Mouse (Mus musculus) thymus, adult 2 months (tissue): Measurements from ENCODE around the gene Gal3st4. TPM values are rescaled to one million over a fixed set of nuclear protein-coding genes. Genes with fewer than 3 reads are reported as not detected.
"Not testable (repeated sequence)": the region's sequence is repeated elsewhere in the genome, so short reads cannot be mapped to it uniquely, and the experiment has no call there.

ENCODE experiments used
- DNase-seq: peaks from one replicate; pipeline ENCODE4 v3.0.0; 2021
- H3K27ac ChIP-seq: fragments of 200-500 bp; 2 replicates; pipeline ENCODE4 v1.5.1; 2012; ENCODE audit warnings: low read length, control low read depth; ENCODE audit not compliant: control insufficient read depth, insufficient read depth
- H3K27me3 ChIP-seq: fragments of 200-500 bp; 2 replicates; pipeline ENCODE4 v1.6.1; 2012; ENCODE audit warnings: mild to moderate bottlenecking, low read length, moderate library complexity, mixed read lengths; ENCODE audit not compliant: control insufficient read depth, insufficient read depth
- H3K36me3 ChIP-seq: fragments of 200-500 bp; 2 replicates; pipeline ENCODE4 v1.6.1; 2012; ENCODE audit warnings: mild to moderate bottlenecking, low read length, moderate library complexity; ENCODE audit not compliant: control insufficient read depth, insufficient read depth
- H3K4me1 ChIP-seq: fragments of 200-500 bp; replicated peaks from 2 replicates; pipeline ENCODE4 v1.6.1; 2012; ENCODE audit warnings: low read length; ENCODE audit not compliant: control insufficient read depth, insufficient read depth
- H3K4me3 ChIP-seq: fragments of 200-500 bp; 2 replicates; pipeline ENCODE4 v1.5.1; 2012; ENCODE audit warnings: mild to moderate bottlenecking, low read length, control low read depth, moderate library complexity; ENCODE audit not compliant: control insufficient read depth, insufficient read depth
- CTCF ChIP-seq: fragments of 200-500 bp; IDR thresholded peaks from 2 replicates; pipeline ENCODE4 v1.5.1; 2012; ENCODE audit warnings: mild to moderate bottlenecking, control low read depth, low read length, moderate library complexity, borderline replicate concordance; ENCODE audit not compliant: control insufficient read depth, poor library complexity, insufficient read depth; ENCODE audit errors: extremely low read depth
- POLR2A ChIP-seq: fragments of 200-500 bp; IDR thresholded peaks from 2 replicates; pipeline ENCODE4 v1.6.1; 2012; ENCODE audit warnings: mild to moderate bottlenecking, low read length, control low read depth, moderate library complexity; ENCODE audit not compliant: control insufficient read depth, poor library complexity, insufficient read depth; ENCODE audit errors: extremely low read depth
- WGBS: fragments of 180-500 bp; shearing (Covaris S2); methylation state at CpG from one replicate; pipeline ENCODE4 v1.1.7; 2018; 5-methylcytosine and 5-hydroxymethylcytosine counted together
- polyA plus RNA-seq: library from polyadenylated mRNA; depleted of rRNA; stranded (reverse); fragments of >200 nt; gene quantifications from 2 replicates; pipeline ENCODE4 v1.2.3, GENCODE M21; 2012; rRNA removed

The Gal3st4 gene
- polyA plus RNA-seq, 1 experiment: 1.4 TPM

DNA sequence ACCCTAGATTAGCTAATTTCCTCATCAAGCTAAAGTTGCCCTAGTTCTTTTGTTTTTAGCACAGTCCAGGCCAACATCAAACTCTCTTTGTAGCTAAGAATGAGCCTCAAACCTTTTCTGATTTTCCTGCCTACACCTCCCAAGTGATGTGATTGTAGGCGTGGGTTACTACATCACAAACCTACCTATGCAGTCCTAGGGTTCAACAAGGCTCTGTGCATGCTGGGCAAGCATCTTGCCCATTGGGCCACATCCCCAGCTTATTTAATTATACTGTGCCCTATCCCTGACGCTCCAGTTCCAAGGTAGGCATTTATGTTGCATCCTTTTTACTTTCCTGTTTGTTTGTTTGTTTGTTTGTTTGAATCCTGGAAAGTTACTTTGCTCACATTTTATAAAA, 46.9 kb downstream of the Gal3st4 start, which contains the start of gene Nxpe5:
Gene Nxpe5 (plus strand): TSS at position 199 of the 400 bp plus-strand sequence.
- H3K36me3 ChIP-seq: no peaks in the 10 kb centered on the region
- H3K4me1 ChIP-seq: no peaks in the 10 kb centered on the region
- no peaks in the 10 kb centered on the region for H3K27me3 ChIP-seq
- H3K27ac ChIP-seq: no peak within 1 kb of the TSS
- TF ChIP-seq CTCF: no peak
- TF ChIP-seq POLR2A: no peak
- 34% methylated on average over 2 of the region's 2 CpGs for WGBS
- no peak for DNase-seq
- H3K4me3 ChIP-seq: no peak within 1 kb of the TSS

GRCm38 (mm10) chr5:138223287-138223686, 49.4 kb downstream of the Gal3st4 start:
- H3K4me3 ChIP-seq: no peak overlapping the region
- H3K27me3 ChIP-seq: no peaks in the 10 kb centered on the region
- H3K4me1 ChIP-seq: no peaks in the 10 kb centered on the region

GRCm38 (mm10) chr5:138222111-138222510, 50.5 kb downstream of the Gal3st4 start:
- Histone ChIP-seq H3K27ac (no peak overlapping the region), H3K27me3 (no peaks in the 10 kb centered on the region), H3K36me3 (no peaks in the 10 kb centered on the region), H3K4me3 (no peak overlapping the region), H3K4me1 (no peaks in the 10 kb centered on the region)
- TF ChIP-seq CTCF (peak; percentile 65; the same call in 1 of the 2 replicates), POLR2A (no peak)
- 24% methylated on average over 4 of the region's 4 CpGs for WGBS
- peak; percentile 86 for DNase-seq

More at GRCm38 (mm10) chr5:138223287-138223686, 49.4 kb downstream of the Gal3st4 start:
- TF ChIP-seq CTCF: no peak
- TF ChIP-seq POLR2A: no peak
- Histone ChIP-seq H3K27ac (no peak overlapping the region), H3K36me3 (no peaks in the 10 kb centered on the region)
- WGBS: 37% methylated on average over 3 of the region's 3 CpGs
- no peak for DNase-seq

DNA sequence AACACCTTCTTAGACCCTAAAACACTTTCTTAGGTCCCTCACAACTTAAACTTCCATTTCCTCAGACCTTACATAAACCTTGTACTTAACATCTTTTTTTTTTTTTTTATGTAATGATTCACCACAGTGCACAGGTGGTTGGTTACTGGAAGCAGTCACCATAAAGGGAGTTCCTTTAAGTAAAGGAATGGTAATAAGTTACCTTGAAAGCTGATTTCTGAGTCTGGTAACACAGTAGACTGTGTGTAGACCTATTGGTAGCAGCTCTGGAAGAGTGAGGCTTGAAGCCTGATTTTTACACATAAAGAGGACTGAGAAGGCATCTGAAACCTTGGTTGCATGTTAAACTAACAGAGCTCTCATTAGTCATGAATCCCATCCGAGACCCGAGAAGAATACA, 52.8 kb downstream of the Gal3st4 start:
- H3K27me3 ChIP-seq: no peaks in the 10 kb centered on the region
- no peak for DNase-seq
- H3K27ac ChIP-seq: no peak overlapping the region
- 85% methylated on average over 2 of the region's 2 CpGs for WGBS
- no peaks in the 10 kb centered on the region for H3K36me3 ChIP-seq
- no peak overlapping the region for H3K4me3 ChIP-seq
- H3K4me1 ChIP-seq: no peaks in the 10 kb centered on the region
- TF ChIP-seq CTCF (no peak), POLR2A (no peak)

DNA sequence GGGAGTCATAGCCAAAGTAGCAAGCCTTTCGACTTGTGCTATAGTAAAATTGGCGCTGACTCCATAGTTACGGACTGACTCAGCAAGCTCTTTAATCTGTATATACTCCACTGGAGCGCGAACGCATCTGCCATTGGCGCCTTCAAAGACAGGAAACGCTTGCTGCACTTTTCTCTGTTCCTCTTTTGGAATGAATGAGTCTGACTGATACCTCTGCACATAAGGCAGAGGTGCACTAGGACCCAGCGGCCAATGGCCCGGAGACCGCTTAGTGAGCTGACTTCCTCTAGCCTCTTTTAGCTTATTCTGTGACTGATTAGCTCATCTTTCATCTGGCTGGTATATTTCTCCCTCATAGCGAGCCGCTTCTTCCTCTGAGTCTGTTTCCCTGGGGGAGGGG, 56.0 kb downstream of the Gal3st4 start:
- not testable (repeated sequence) for H3K4me1 ChIP-seq, H3K27me3 ChIP-seq, H3K27ac ChIP-seq, DNase-seq, H3K36me3 ChIP-seq, H3K4me3 ChIP-seq
- WGBS: 97% methylated on average over 13 of the region's 13 CpGs

Other genes starting within 250 kb of the Gal3st4 start
- gene Smok3c, start 219.6 kb downstream of the Gal3st4 start, polyA plus RNA-seq: not detected in 2 replicates
- 5.1 and 5.9 TPM in 2 replicates for gene Zkscan1, start 187.8 kb downstream of the Gal3st4 start, polyA plus RNA-seq
- 11.1 and 13.0 TPM in 2 replicates for gene Zscan21, start 155.9 kb downstream of the Gal3st4 start, polyA plus RNA-seq
- 3.3 and 3.6 TPM in 2 replicates for gene Zfp113, start 117.1 kb downstream of the Gal3st4 start, polyA plus RNA-seq
- gene Cops6, start 111.8 kb downstream of the Gal3st4 start, polyA plus RNA-seq: 78.7 and 92.0 TPM in 2 replicates
- gene Ap4m1, start 100.8 kb downstream of the Gal3st4 start, polyA plus RNA-seq: 42.9 and 44.2 TPM in 2 replicates
- gene Mcm7, start 100.4 kb downstream of the Gal3st4 start, polyA plus RNA-seq: 181 and 227 TPM in 2 replicates
- gene Taf6, start 85.4 kb downstream of the Gal3st4 start, polyA plus RNA-seq: 106 and 108 TPM in 2 replicates
- 8.9 and 9.2 TPM in 2 replicates for gene Cnpy4, start 85.4 kb downstream of the Gal3st4 start, polyA plus RNA-seq
- gene Mblac1, start 78.5 kb downstream of the Gal3st4 start, polyA plus RNA-seq: 6.7 and 7.6 TPM in 2 replicates
- gene Nxpe5, start 46.9 kb downstream of the Gal3st4 start, polyA plus RNA-seq: 0.73 and 0.87 TPM in 2 replicates
- 131 and 162 TPM in 2 replicates for gene Lamtor4, start 17.4 kb downstream of the Gal3st4 start, polyA plus RNA-seq
- gene BC037034, start 8.8 kb downstream of the Gal3st4 start, polyA plus RNA-seq: 142 and 146 TPM in 2 replicates
- 0.04 and 0.08 TPM in 2 replicates for gene Gm43720, start 7.1 kb upstream of the Gal3st4 start, polyA plus RNA-seq
- gene Gpc2, start 7.2 kb upstream of the Gal3st4 start, polyA plus RNA-seq: 35.8 and 41.6 TPM in 2 replicates
- 4.7 and 5.4 TPM in 2 replicates for gene Stag3, start 7.4 kb upstream of the Gal3st4 start, polyA plus RNA-seq
- 2.8 TPM in 2 replicates for gene Pvrig, start 69.1 kb upstream of the Gal3st4 start, polyA plus RNA-seq
- gene Zfp157, start 168.6 kb upstream of the Gal3st4 start, polyA plus RNA-seq: 8.1 and 8.4 TPM in 2 replicates